Mouse (Mus musculus) liver, adult 2 months (tissue): ENCODE data around the gene Abcb9.

Source experiments
- CTCF ChIP-seq: fragments of 200-500 bp; IDR thresholded peaks from 2 replicates; pipeline ENCODE4 v1.5.1; 2011; ENCODE audit warnings: low read depth, low read length, control low read depth
- POLR2A ChIP-seq: fragments of 200-500 bp; IDR thresholded peaks from 2 replicates; pipeline ENCODE4 v1.6.1; 2011; ENCODE audit warnings: low read length, control low read depth; ENCODE audit not compliant: insufficient read depth; ENCODE audit errors: extremely low read depth

GRCm38 (mm10) chr5:124021148-124021547 is 74.5 kb downstream of the Abcb9 start:
- no peak for TF ChIP-seq CTCF
- TF ChIP-seq POLR2A, result no peak
